Mouse (Mus musculus): Measurements from ENCODE around the gene Atp2a1. TPM values are rescaled to one million over a fixed set of nuclear protein-coding genes. Genes with fewer than 3 reads are reported as not detected.

Atp2a1 gene
- polyA plus RNA-seq, 1 experiment from 2014 or later = 2.6 TPM

- H3K36me3 ChIP-seq = peaks cover 12% of the 10 kb centered on the region
- no peak overlapping the region for H3K4me3 ChIP-seq (replicated peaks)
- H3K4me1 ChIP-seq (replicated peaks) = no peaks in the 10 kb centered on the region
- H3K27ac ChIP-seq = no peak overlapping the region
- WGBS = 93% methylated on average over 10 of the region's 10 CpGs
- H3K4me2 ChIP-seq (replicated peaks) = no peak overlapping the region
- no peak for ATAC-seq
- no peaks in the 10 kb centered on the region for H3K27me3 ChIP-seq (replicated peaks)
- H3K9ac ChIP-seq = no peak overlapping the region
- H3K9me3 ChIP-seq = no peaks in the 10 kb centered on the region
These were observed 18.9 kb downstream of the Atp2a1 start for GRCm38 (mm10) chr7:126443997-126444396.

DNA sequence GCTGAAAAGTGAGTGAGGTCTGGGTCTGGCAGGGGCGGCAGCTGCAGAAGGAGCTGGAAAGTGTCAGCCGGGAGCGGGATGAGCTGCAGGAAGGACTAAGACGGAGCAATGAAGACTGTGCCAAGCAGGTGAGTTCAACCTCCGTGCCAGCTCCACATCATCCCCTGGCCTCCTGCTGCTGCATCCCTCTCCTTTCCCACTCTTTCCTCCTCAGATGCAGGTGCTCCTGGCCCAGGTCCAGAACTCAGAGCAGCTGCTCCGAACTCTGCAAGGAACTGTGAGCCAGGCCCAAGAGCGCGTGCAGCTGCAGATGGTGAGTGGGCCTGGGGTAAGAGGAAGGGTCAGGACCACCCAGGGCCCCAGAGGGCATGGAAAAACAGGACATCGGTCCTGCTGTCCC, 22.8 kb downstream of the Atp2a1 start:
- no peak overlapping the region for H3K27ac ChIP-seq
- whole genome bisulfite sequencing = 74% methylated on average over 9 of the region's 9 CpGs
- H3K9ac ChIP-seq = no peak overlapping the region
- H3K9me3 ChIP-seq = no peaks in the 10 kb centered on the region
- no peak overlapping the region for H3K4me2 ChIP-seq (replicated peaks)
- no peak for ATAC-seq
- H3K4me1 ChIP-seq (replicated peaks) = no peaks in the 10 kb centered on the region
- peaks cover 15% of the 10 kb centered on the region for H3K36me3 ChIP-seq
- H3K4me3 ChIP-seq (replicated peaks) = no peak overlapping the region
- no peaks in the 10 kb centered on the region for H3K27me3 ChIP-seq (replicated peaks)

- Histone ChIP-seq H3K27me3 (replicated peaks) (no peaks in the 10 kb centered on the region), H3K4me3 (replicated peaks) (no peak overlapping the region), H3K9me3 (no peaks in the 10 kb centered on the region), H3K9ac (no peak overlapping the region), H3K4me2 (replicated peaks) (no peak overlapping the region), H3K4me1 (replicated peaks) (no peaks in the 10 kb centered on the region), H3K36me3 (peaks cover 10% of the 10 kb centered on the region; the same call in 1 of the 2 replicates), H3K27ac (no peak overlapping the region)
- WGBS = 24% methylated on average over 8 of the region's 8 CpGs
- peak; percentile 58; the same call in 1 of the 2 replicates for ATAC-seq
These were observed 26.1 kb downstream of the Atp2a1 start for GRCm38 (mm10) chr7:126436851-126437250.

DNA sequence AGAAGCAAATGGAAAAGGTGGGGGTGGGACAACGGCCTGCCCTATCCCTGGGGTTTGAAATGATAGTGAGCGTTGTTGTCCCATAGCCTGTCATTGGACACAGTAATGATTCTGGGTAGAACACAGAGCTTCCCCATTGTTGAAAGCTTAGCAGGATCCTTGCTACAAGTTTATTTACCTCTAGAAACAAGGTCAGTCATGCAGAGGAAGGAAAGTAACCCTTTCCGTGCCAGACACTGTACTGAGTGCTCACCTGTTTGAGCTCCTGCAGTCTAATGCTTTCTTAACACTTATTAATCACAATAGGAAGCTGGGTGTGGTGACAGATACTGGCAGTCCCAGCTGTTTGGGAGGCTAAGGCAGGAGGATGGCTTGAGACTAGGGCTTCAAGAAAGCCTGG, 27.1 kb downstream of the Atp2a1 start:
- Histone ChIP-seq H3K27me3 (replicated peaks) (no peaks in the 10 kb centered on the region), H3K36me3 (peaks cover 10% of the 10 kb centered on the region; the same call in 1 of the 2 replicates), H3K27ac (no peak overlapping the region), H3K9ac (no peak overlapping the region), H3K4me2 (replicated peaks) (no peak overlapping the region), H3K4me1 (replicated peaks) (no peaks in the 10 kb centered on the region), H3K9me3 (no peaks in the 10 kb centered on the region), H3K4me3 (replicated peaks) (no peak overlapping the region)
- WGBS = 72% methylated on average over 3 of the region's 3 CpGs
- no peak for ATAC-seq

GRCm38 (mm10) chr7:126434726-126435125, 28.2 kb downstream of the Atp2a1 start:
- no peak overlapping the region for H3K4me3 ChIP-seq (replicated peaks)
- peaks cover 10% of the 10 kb centered on the region; the same call in 1 of the 2 replicates for H3K36me3 ChIP-seq
- no peak for ATAC-seq
- H3K9me3 ChIP-seq = no peaks in the 10 kb centered on the region
- no peaks in the 10 kb centered on the region for H3K27me3 ChIP-seq (replicated peaks)
- no peak overlapping the region for H3K27ac ChIP-seq
- H3K9ac ChIP-seq = no peak overlapping the region
- no peak overlapping the region for H3K4me2 ChIP-seq (replicated peaks)
- WGBS = 88% methylated on average over 7 of the region's 7 CpGs
- H3K4me1 ChIP-seq (replicated peaks) = peaks cover under 1% of the 10 kb centered on the region; the same call in 1 of the 2 replicates

DNA sequence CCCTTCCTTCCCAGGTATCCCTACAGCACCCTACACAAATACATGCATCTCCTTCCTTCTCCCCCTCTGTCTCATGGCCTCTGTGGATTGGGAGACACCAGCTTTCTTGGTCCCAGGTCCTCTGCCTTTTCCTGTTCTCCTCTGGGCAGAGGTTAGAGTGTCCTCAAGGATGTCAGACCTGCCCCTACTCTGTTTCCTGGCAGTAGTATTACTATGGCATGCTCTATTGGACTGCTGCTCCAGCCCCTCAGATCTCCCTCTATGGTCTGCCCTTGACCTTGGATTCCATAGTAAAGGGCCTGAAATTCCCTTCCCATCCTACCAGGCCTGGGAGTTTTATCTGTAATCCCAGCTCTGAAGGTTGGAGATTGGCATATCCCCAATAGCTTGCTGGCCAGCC, 32.7 kb downstream of the Atp2a1 start:
- Histone ChIP-seq H3K27me3 (replicated peaks) (no peaks in the 10 kb centered on the region), H3K9me3 (no peaks in the 10 kb centered on the region), H3K4me1 (replicated peaks) (peaks cover 9% of the 10 kb centered on the region), H3K4me3 (replicated peaks) (no peak overlapping the region), H3K27ac (no peak overlapping the region), H3K4me2 (replicated peaks) (no peak overlapping the region), H3K36me3 (0 out of 2 replicates have a peak, but pooled peaks cover 7% of the 10 kb centered on the region), H3K9ac (no peak overlapping the region)
- no peak for ATAC-seq

- H3K27ac ChIP-seq = peak overlapping the region; percentile 98; the same call in 1 of the 2 replicates
- WGBS = 27% methylated on average over 15 of the region's 15 CpGs
These were observed 33.4 kb downstream of the Atp2a1 start for GRCm38 (mm10) chr7:126429503-126429898.

DNA sequence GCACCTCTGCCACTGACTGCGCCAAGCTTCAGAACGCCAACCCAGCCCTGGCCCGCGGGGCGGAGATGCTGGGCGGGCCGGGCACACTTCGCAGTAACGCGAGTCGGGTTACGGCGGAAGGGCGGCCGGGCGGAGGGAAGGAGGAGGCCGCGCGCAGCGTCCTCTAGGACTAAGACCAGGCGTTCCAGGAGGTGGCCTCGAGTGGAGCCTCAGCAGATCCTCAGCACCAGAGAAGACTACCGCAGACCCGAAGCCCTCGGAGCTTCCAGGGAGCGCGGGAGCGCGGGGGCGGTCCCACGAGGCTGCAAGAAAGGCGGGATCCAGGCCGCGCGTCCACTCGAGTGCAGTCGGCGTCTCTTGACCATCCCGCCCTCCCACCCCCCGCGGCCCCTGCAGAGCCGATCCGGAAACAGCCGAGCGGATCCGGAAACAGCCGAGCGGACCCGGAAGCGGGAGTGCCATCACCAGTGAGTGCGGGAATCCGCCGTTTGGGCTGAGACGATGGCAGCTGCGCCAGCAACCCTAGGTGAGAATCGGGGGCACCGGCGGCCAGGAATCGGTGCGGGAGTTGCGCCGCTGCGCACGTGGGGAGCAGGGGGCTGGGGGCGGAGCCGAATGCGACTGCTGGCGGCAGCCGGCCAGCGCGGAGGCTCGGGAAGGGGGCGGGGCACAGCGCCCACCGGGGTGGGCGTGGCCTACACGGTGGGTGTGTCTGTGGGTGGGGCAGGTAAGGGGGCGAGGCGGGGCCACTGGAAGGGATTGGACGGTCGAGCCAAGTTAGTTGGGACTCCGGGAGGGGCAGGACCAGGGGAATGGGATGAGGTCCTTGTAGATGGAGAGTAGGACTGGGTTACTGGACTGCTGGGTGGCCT, 34.0 kb downstream of the Atp2a1 start, which contains the start of gene Rabep2:
Gene Rabep2 (plus strand): TSS at position 129 of the 872 bp plus-strand sequence.
- Histone ChIP-seq H3K4me2 (replicated peaks) (peak within 1 kb of the TSS; percentile 91), H3K27ac (peak within 1 kb of the TSS; percentile 98), H3K27me3 (replicated peaks) (no peaks in the 10 kb centered on the region), H3K4me1 (replicated peaks) (peaks cover 9% of the 10 kb centered on the region), H3K9me3 (no peaks in the 10 kb centered on the region), H3K9ac (peak within 1 kb of the TSS; percentile 88), H3K36me3 (no peaks in the 10 kb centered on the region), H3K4me3 (replicated peaks) (peak within 1 kb of the TSS; percentile 85)
- under 1% methylated on average over 80 of the region's 82 CpGs for WGBS
- peak; percentile 96 for ATAC-seq

More at GRCm38 (mm10) chr7:126429503-126429898, 33.4 kb downstream of the Atp2a1 start:
- Histone ChIP-seq H3K4me1 (replicated peaks) (peaks cover 9% of the 10 kb centered on the region), H3K4me3 (replicated peaks) (peak overlapping the region; percentile 85), H3K9me3 (no peaks in the 10 kb centered on the region), H3K4me2 (replicated peaks) (peak overlapping the region; percentile 91), H3K27me3 (replicated peaks) (no peaks in the 10 kb centered on the region), H3K9ac (peak overlapping the region; percentile 88), H3K36me3 (0 out of 2 replicates have a peak, but pooled peaks cover 3% of the 10 kb centered on the region)
- peak; percentile 21; the same call in 1 of the 2 replicates for ATAC-seq

DNA sequence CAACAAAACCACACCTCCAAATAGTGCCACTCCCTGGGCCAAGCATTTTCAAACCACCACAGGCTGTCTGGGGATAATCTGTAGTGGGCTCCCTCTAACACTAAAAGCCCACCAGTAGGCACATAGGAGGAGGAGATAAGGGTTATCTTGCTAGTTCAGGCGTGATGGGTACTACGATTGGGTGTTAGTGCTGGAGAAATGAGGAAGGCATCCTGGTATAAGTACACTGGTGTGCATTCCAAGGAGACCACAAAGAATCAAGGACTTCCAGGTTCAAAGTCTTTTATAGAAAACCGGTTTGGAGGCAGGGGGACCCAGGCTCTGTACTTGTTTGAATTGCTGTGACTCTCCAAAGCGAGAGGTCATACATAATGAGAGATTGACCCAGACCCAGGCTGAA, 34.8 kb downstream of the Atp2a1 start:
- Histone ChIP-seq H3K36me3 (no peaks in the 10 kb centered on the region), H3K27ac (peak overlapping the region; percentile 98), H3K4me2 (replicated peaks) (peak overlapping the region; percentile 91), H3K4me3 (replicated peaks) (peak overlapping the region; percentile 85), H3K27me3 (replicated peaks) (no peaks in the 10 kb centered on the region), H3K4me1 (replicated peaks) (peaks cover 9% of the 10 kb centered on the region), H3K9me3 (no peaks in the 10 kb centered on the region), H3K9ac (peak overlapping the region; percentile 88)
- 16% methylated on average over 4 of the region's 4 CpGs for WGBS
- ATAC-seq = peak; percentile 37

DNA sequence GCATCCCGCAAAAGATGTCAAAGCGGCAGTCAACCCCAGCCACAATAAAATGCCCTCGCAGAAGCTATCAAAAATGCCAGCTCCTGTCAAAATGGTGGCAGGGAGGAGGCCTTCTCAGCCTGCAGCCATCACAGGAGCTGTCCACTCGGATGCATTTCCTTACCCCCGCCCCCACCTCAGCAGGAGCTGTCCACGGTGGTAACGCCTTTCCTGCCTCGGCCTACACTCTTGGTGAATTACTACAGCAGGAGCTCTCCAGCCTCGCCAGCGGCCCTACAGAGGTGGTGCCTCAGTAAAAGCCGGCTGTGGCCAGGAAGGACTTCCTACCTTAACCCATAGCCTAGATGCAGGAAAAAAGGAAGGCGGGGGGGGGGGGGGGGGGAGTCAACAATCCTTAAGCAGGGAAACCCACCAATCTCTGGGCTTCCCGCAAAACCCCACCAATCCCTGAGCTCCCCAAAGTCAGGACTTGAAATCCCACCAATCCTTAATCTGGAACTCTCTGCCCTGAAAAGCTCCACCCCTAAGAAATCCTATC, 35.5 kb downstream of the Atp2a1 start:
- no peaks in the 10 kb centered on the region for H3K36me3 ChIP-seq
- peaks cover 9% of the 10 kb centered on the region for H3K4me1 ChIP-seq (replicated peaks)
- H3K4me2 ChIP-seq (replicated peaks) = no peak overlapping the region
- WGBS = 42% methylated on average over 12 of the region's 13 CpGs
- ATAC-seq = no peak
- no peaks in the 10 kb centered on the region for H3K9me3 ChIP-seq
- no peaks in the 10 kb centered on the region for H3K27me3 ChIP-seq (replicated peaks)
- H3K9ac ChIP-seq = no peak overlapping the region
- H3K4me3 ChIP-seq (replicated peaks) = no peak overlapping the region
- H3K27ac ChIP-seq = no peak overlapping the region

GRCm38 (mm10) chr7:126424161-126424560, 38.7 kb downstream of the Atp2a1 start:
- no peak overlapping the region for H3K4me2 ChIP-seq (replicated peaks)
- no peaks in the 10 kb centered on the region for H3K9me3 ChIP-seq
- WGBS = 82% methylated on average over 6 of the region's 6 CpGs
- no peak overlapping the region for H3K9ac ChIP-seq
- H3K36me3 ChIP-seq = no peaks in the 10 kb centered on the region
- H3K4me3 ChIP-seq (replicated peaks) = no peak overlapping the region
- H3K4me1 ChIP-seq (replicated peaks) = peaks cover 4% of the 10 kb centered on the region; the same call in 1 of the 2 replicates
- H3K27ac ChIP-seq = no peak overlapping the region
- H3K27me3 ChIP-seq (replicated peaks) = no peaks in the 10 kb centered on the region
- no peak for ATAC-seq

DNA sequence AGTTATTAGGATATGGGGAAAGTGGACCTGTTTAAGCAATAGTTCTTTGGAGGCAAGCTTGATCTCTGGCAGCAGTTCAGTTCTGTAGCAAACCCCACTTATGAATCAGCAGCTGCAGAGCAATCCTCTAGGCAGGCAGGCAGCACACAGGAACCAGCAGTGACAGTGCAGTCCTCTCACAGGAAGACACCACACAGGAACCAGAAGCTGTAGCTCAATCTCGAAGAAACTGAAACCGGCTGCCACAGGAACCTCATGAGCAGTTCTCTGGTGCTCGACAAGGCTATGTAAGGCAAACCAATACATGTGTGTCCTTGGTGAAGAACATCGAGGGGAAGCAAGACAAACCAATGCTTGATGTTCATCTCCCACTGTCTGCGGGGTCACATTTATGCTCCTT, 41.2 kb downstream of the Atp2a1 start:
- H3K27me3 ChIP-seq (replicated peaks) = no peaks in the 10 kb centered on the region
- ATAC-seq = no peak
- WGBS = 81% methylated on average over 5 of the region's 5 CpGs

More for the DNA sequence above, 41.2 kb downstream of the Atp2a1 start:
- H3K4me1 ChIP-seq (replicated peaks) = no peaks in the 10 kb centered on the region
- no peaks in the 10 kb centered on the region for H3K9me3 ChIP-seq
- H3K27ac ChIP-seq = no peak overlapping the region
- H3K4me2 ChIP-seq (replicated peaks) = no peak overlapping the region
- no peak overlapping the region for H3K4me3 ChIP-seq (replicated peaks)
- no peak overlapping the region for H3K9ac ChIP-seq
- H3K36me3 ChIP-seq = no peaks in the 10 kb centered on the region

All from intestine, embryonic 15.5 days (tissue).